Mouse (Mus musculus) neural tube, embryonic 14.5 days (tissue): Measurements from ENCODE around the gene Tmtc1. TPM values are rescaled to one million over a fixed set of nuclear protein-coding genes. Genes with fewer than 3 reads are reported as not detected.

Experiments
- ATAC-seq: fragments of 200-750 bp; cut with Nextera tagmentation; 2 replicates; pipeline ENCODE4 v1.8.0; 2017; ENCODE audit warnings: low read depth, mild to moderate bottlenecking, moderate TSS enrichment, moderate library complexity
- H3K27ac ChIP-seq: fragments of 300-500 bp; sonication (generic); 2 replicates; pipeline ENCODE4 v1.5.1; 2014; ENCODE audit warnings: low read depth, mild to moderate bottlenecking, control low read depth, low read length, moderate library complexity, mixed read lengths
- H3K27me3 ChIP-seq: fragments of 300-500 bp; sonication (generic); 2 replicates; pipeline ENCODE4 v1.6.1; 2014; ENCODE audit warnings: low read length; ENCODE audit not compliant: control insufficient read depth, insufficient read depth
- H3K36me3 ChIP-seq: fragments of 300-500 bp; sonication (generic); 2 replicates; pipeline ENCODE4 v1.6.1; 2014; ENCODE audit warnings: low read length, mixed read lengths; ENCODE audit not compliant: control insufficient read depth, insufficient read depth
- H3K4me1 ChIP-seq: fragments of 300-500 bp; sonication (generic); 2 replicates; pipeline ENCODE4 v1.6.1; 2014; ENCODE audit warnings: low read length; ENCODE audit not compliant: control insufficient read depth, insufficient read depth
- H3K4me2 ChIP-seq: fragments of 300-500 bp; sonication (generic); 2 replicates; pipeline ENCODE4 v1.6.1; 2014; ENCODE audit warnings: mild to moderate bottlenecking, low read depth, low read length, control low read depth
- H3K4me3 ChIP-seq: fragments of 300-500 bp; sonication (generic); 2 replicates; pipeline ENCODE4 v1.5.1; 2014; ENCODE audit warnings: low read depth, low read length, control low read depth, mixed read lengths
- H3K9ac ChIP-seq: fragments of 300-500 bp; sonication (generic); replicated peaks from 2 replicates; pipeline ENCODE4 v1.6.1; 2014; ENCODE audit warnings: low read depth, mild to moderate bottlenecking, control low read depth, low read length, mixed read lengths
- H3K9me3 ChIP-seq: fragments of 300-500 bp; sonication (generic); 2 replicates; pipeline ENCODE4 v1.6.1; 2016; ENCODE audit warnings: low read length; ENCODE audit not compliant: control insufficient read depth
- WGBS: fragments of 180-500 bp; shearing (Covaris S2); extraction: QIAGEN DNeasy Blood & Tissue Kit; methylation state at CpG from one replicate; pipeline ENCODE4 v1.1.7; 2014; 5-methylcytosine and 5-hydroxymethylcytosine counted together
- polyA plus RNA-seq: library from polyadenylated mRNA; unstranded; fragments of >200 nt; fragmentation: Nextera tagmentation; extraction: Ambion mirVana; gene quantifications from 2 replicates; pipeline ENCODE4 v1.2.1, GENCODE M21; 2014

Tmtc1 gene
- polyA plus RNA-seq, 1 experiment from 2014 or later = 6.2 TPM

- no peak for ATAC-seq
- Histone ChIP-seq H3K4me3 (no peak overlapping the region), H3K9me3 (no peaks in the 10 kb centered on the region), H3K4me1 (no peaks in the 10 kb centered on the region), H3K27ac (no peak overlapping the region), H3K36me3 (no peaks in the 10 kb centered on the region), H3K27me3 (no peaks in the 10 kb centered on the region), H3K9ac (no peak overlapping the region), H3K4me2 (no peak overlapping the region)
- WGBS = 30% methylated on average over 2 of the region's 2 CpGs
Measured at GRCm38 (mm10) chr6:148373444-148373843, 70.7 kb downstream of the Tmtc1 start.

DNA sequence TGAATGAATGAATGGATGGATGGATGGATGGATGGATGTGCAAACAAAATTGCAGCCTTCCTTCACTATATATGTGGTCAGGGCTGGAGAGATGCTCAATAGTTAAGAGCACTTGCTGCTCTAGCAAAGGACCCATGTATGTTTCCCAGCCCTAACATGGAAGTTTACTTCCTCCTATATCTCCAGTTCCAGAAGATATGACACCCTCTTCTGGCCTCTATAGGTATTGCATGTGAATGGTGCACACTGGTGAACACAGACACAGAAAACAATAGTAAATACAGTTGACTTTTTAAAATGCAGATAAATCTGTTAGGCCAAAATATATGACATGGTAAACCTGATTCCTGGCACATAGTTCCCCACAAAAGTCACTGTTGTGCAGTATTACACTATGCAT is 73.0 kb downstream of the Tmtc1 start:
- H3K4me3 ChIP-seq = no peak overlapping the region
- no peak overlapping the region for H3K4me2 ChIP-seq
- no peaks in the 10 kb centered on the region for H3K4me1 ChIP-seq
- no peak overlapping the region for H3K9ac ChIP-seq
- no peak overlapping the region for H3K27ac ChIP-seq
- H3K36me3 ChIP-seq = no peaks in the 10 kb centered on the region
- no peaks in the 10 kb centered on the region for H3K9me3 ChIP-seq
- no peaks in the 10 kb centered on the region for H3K27me3 ChIP-seq
- ATAC-seq = no peak

GRCm38 (mm10) chr6:148367094-148367539 is 77.1 kb downstream of the Tmtc1 start:
- Histone ChIP-seq H3K4me3 (no peak overlapping the region), H3K9me3 (no peaks in the 10 kb centered on the region), H3K36me3 (no peaks in the 10 kb centered on the region), H3K4me1 (no peaks in the 10 kb centered on the region), H3K27ac (no peak overlapping the region), H3K27me3 (no peaks in the 10 kb centered on the region), H3K9ac (no peak overlapping the region), H3K4me2 (no peak overlapping the region)
- peak; percentile 74 for ATAC-seq
- WGBS = 8% methylated on average over 4 of the region's 4 CpGs

- 68% methylated on average over 1 of the region's 1 CpGs for WGBS
- Histone ChIP-seq H3K36me3 (no peaks in the 10 kb centered on the region), H3K4me1 (no peaks in the 10 kb centered on the region), H3K9me3 (no peaks in the 10 kb centered on the region), H3K9ac (no peak overlapping the region), H3K27me3 (no peaks in the 10 kb centered on the region), H3K4me3 (no peak overlapping the region), H3K4me2 (no peak overlapping the region), H3K27ac (no peak overlapping the region)
- ATAC-seq = no peak
Measured at GRCm38 (mm10) chr6:148366629-148367028, 77.6 kb downstream of the Tmtc1 start.

DNA sequence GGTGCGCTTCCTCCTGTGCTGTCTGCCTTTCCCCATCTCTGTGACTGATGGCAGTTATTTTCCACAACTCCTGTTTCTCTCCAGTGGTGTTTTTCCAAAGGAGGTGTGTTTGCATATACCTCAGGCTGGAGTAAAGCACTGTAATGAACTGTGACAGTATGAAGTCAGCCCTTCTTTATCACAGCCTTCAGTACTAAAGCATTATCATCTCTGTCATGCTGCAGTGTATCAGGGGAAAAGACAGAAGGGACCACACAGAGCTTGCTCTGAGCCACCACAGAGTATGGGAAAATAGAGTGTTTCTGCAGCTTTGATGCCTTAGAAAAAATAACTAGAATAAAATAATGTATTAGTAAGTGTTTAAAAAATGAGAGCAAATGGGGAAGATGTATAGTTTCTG is 81.0 kb downstream of the Tmtc1 start:
- H3K9me3 ChIP-seq = no peaks in the 10 kb centered on the region
- no peak overlapping the region for H3K4me3 ChIP-seq
- H3K9ac ChIP-seq = no peak overlapping the region
- WGBS = 77% methylated on average over 1 of the region's 1 CpGs
- ATAC-seq = no peak
- peaks cover 3% of the 10 kb centered on the region; the same call in 1 of the 2 replicates for H3K4me1 ChIP-seq
- no peak overlapping the region for H3K4me2 ChIP-seq
- no peaks in the 10 kb centered on the region for H3K27me3 ChIP-seq
- H3K27ac ChIP-seq = no peak overlapping the region
- H3K36me3 ChIP-seq = no peaks in the 10 kb centered on the region

GRCm38 (mm10) chr6:148362475-148362874 is 81.7 kb downstream of the Tmtc1 start:
- WGBS = 64% methylated on average over 3 of the region's 3 CpGs
- Histone ChIP-seq H3K27me3 (no peaks in the 10 kb centered on the region), H3K4me1 (peaks cover 3% of the 10 kb centered on the region; the same call in 1 of the 2 replicates), H3K9me3 (no peaks in the 10 kb centered on the region), H3K4me3 (no peak overlapping the region), H3K9ac (no peak overlapping the region), H3K27ac (no peak overlapping the region), H3K4me2 (no peak overlapping the region), H3K36me3 (no peaks in the 10 kb centered on the region)
- ATAC-seq = no peak

GRCm38 (mm10) chr6:148359348-148359905 is 84.8 kb downstream of the Tmtc1 start:
- WGBS = 68% methylated on average over 7 of the region's 7 CpGs
- H3K27ac ChIP-seq = no peak overlapping the region
- H3K4me3 ChIP-seq = no peak overlapping the region
- ATAC-seq = no peak
- H3K9me3 ChIP-seq = no peaks in the 10 kb centered on the region
- no peak overlapping the region for H3K9ac ChIP-seq
- peaks cover 3% of the 10 kb centered on the region; the same call in 1 of the 2 replicates for H3K4me1 ChIP-seq
- no peaks in the 10 kb centered on the region for H3K27me3 ChIP-seq
- H3K36me3 ChIP-seq = no peaks in the 10 kb centered on the region
- no peak overlapping the region for H3K4me2 ChIP-seq

DNA sequence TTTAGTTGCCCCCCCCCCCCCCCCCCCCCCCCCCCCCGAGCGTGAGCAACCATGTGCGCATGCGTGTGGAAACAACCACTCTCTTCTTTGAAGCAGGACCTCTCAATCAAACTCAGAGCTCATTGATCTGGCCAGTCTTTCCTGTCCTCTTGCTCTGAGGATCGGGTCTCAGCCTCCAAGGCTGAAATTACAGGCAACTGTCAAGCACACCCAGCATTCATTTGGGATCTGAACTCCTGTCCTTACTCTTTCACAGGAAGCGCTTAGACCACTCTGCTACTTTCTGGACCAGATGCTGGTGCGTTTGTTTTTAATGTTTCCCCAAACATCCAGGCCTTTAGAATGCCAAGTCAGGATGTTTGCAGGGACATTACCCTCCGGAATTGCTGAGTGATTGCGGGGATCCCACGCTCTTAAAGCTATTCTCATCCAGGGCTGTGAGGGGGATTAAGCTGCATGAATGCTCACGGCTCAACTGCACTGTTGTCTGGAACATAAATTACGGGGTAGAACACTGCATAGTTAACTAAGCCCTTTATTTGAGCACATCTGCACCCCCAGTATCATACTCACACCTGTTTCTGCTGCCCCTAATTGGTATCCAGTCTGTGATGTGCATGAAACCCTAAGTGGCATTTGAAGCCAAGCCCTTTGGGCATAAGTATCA is 85.5 kb downstream of the Tmtc1 start:
- Histone ChIP-seq H3K27ac (no peak overlapping the region), H3K4me2 (no peak overlapping the region)

GRCm38 (mm10) chr6:148356141-148356540 is 88.0 kb downstream of the Tmtc1 start:
- Histone ChIP-seq H3K9ac (no peak overlapping the region), H3K9me3 (no peaks in the 10 kb centered on the region), H3K4me2 (no peak overlapping the region), H3K36me3 (no peaks in the 10 kb centered on the region), H3K4me3 (no peak overlapping the region), H3K27me3 (no peaks in the 10 kb centered on the region), H3K27ac (no peak overlapping the region), H3K4me1 (peaks cover 3% of the 10 kb centered on the region; the same call in 1 of the 2 replicates)
- no peak for ATAC-seq

More for the DNA sequence above, 85.5 kb downstream of the Tmtc1 start:
- Histone ChIP-seq H3K4me3 (no peak overlapping the region), H3K9ac (no peak overlapping the region), H3K9me3 (no peaks in the 10 kb centered on the region), H3K36me3 (no peaks in the 10 kb centered on the region), H3K27me3 (no peaks in the 10 kb centered on the region), H3K4me1 (peaks cover 3% of the 10 kb centered on the region; the same call in 1 of the 2 replicates)
- WGBS = 26% methylated on average over 8 of the region's 12 CpGs
- ATAC-seq = peak; percentile 32; the same call in 1 of the 2 replicates
